Mouse (Mus musculus) cerebellum, adult 2 months (tissue): ENCODE measurements at regions not wholly inside any gene's neighbourhood (a gene's known extent, or its start where the extent isn't known, plus 50 kb on each side); places are given as distances from the start of the nearest gene placed in this dataset.

ENCODE experiments used
- CTCF ChIP-seq: fragments of 200-500 bp; IDR thresholded peaks from 2 replicates; pipeline ENCODE4 v1.5.1; 2011; ENCODE audit warnings: low read depth, mild to moderate bottlenecking, control low read depth, low read length, moderate library complexity, borderline replicate concordance; ENCODE audit not compliant: insufficient read depth
- POLR2A ChIP-seq: fragments of 200-500 bp; IDR thresholded peaks from 2 replicates; pipeline ENCODE4 v1.6.1; 2011; ENCODE audit warnings: low read length, control low read depth, borderline replicate concordance; ENCODE audit not compliant: insufficient read depth

DNA sequence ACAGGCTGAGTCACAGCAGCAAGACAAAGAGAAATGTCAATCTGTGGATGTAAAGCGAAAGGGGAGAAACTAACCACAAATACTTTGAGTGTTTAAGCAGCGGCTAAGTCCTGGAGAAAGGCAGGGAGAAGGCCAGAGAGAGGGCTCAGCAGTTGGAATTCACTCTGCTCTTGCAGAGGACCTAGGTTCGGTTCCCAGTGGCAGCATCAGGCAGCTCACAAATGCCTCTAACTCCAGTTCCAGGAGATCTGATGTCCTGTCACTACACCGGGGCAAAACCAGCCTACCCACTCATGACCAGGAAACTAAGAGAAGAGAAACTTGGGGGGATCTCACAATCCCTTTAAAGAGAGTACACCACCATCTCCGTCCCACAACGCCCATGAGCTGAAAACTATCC is 188.2 kb downstream of the 3100002H09Rik start:
- no peak for TF ChIP-seq CTCF
- TF ChIP-seq POLR2A = no peak
